Mouse (Mus musculus) liver, embryonic 14.5 days (tissue): ENCODE data around the gene Gpalpp1.

Experiments
- CTCF ChIP-seq: IDR thresholded peaks from 2 replicates; pipeline ENCODE4 v1.5.1; 2016; ENCODE audit warnings: antibody characterized with exemption, low read depth, control low read depth
- EP300 ChIP-seq: IDR thresholded peaks from 2 replicates; pipeline ENCODE4 v1.6.1; 2016; ENCODE audit warnings: antibody characterized with exemption, low read depth

DNA sequence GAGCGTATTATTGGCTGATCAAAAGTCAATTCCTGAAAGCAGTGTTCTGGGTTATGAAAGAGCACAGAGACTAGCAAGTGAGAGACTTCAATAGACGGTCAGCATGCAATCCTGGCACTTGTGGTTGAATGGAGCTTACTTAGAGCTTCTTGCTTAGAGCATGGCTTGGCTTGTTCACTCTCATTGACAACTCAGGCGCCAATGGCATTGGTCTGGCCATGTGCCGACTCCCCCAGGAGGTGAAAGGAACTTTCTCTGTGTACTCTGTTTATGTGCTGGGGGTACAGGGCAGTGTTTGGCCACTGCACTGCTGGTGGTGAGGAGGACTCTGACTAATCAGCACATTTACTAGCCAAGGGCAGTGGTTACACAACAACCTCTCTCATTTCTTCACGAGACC is 51.1 kb downstream of the Gpalpp1 start:
- TF ChIP-seq CTCF (no peak), EP300 (no peak)
